Mouse (Mus musculus) layer of hippocampus, adult 2 months (tissue): Measurements from ENCODE around the gene Ap4e1. TPM values are rescaled to one million over a fixed set of nuclear protein-coding genes. Genes with fewer than 3 reads are reported as not detected.

Source experiments
- DNase-seq, 2 experiments: peaks; one replicate each; pipeline ENCODE4 v3.0.0; 2022; ENCODE audit warnings: low spot score in 2 of 2
- H3K27ac ChIP-seq: fragments of 200-600 bp; 2 replicates; pipeline ENCODE4 v1.8.1; 2022
- H3K4me3 ChIP-seq: fragments of 200-600 bp; 2 replicates; pipeline ENCODE4 v1.8.1; 2022; ENCODE audit warnings: mild to moderate bottlenecking
- CTCF ChIP-seq: fragments of 200-600 bp; conservative IDR thresholded peaks from 2 replicates; pipeline ENCODE4 v1.8.1; 2022; ENCODE audit warnings: antibody characterized with exemption, mild to moderate bottlenecking, moderate library complexity
- long read RNA-seq, 2 experiments: library from polyadenylated mRNA; stranded (forward); transcript quantifications; one replicate each; pipeline ENCODE4 v2.0.0; 2021; ENCODE audit warnings: borderline mapping rate in 2 of 2
- total RNA-seq, 2 experiments: library from RNA; stranded (reverse); gene quantifications; 2 replicates each; pipeline ENCODE4 v1.2.3; 2021

The Ap4e1 gene
- 10 to 100 TPM; 12.3 to 13.1 TPM for total RNA-seq
- long read RNA-seq, experiment 1, partial matches to known transcripts = 3 of 3 reads
- long read RNA-seq, experiment 1, other reads (novel, unspliced or antisense) = 0 of 3 reads
- long read RNA-seq, experiment 2, full-length matches to known transcripts = 1 of 4 reads
- long read RNA-seq, experiment 2, partial matches to known transcripts = 0 of 4 reads
- long read RNA-seq, experiment 2, other reads (novel, unspliced or antisense) = 3 of 4 reads

DNA sequence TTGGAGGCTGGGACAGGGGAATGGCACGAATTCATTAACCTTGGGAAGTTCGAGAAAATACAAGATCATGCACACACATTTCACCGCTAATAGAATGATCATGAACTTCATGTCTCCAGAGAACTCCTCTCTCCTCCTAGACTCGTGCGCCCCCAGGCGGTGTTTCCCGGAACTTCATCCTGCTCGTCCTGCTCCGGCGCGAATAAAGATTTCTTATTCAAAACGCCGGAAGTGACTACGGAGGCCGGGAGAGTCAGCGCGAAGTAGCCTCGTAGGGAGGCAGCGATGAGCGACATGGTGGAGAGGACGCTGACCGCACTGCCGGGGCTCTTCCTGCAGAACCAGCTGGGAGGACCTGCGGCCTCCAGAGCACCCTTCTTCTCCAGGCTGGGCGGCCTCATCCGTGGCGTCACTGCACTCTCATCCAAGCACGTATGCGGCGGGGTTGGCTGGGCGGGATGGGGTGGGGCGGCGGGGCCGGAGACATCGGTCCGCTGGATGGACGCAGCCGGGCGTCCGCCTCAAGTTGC, at the start of gene Ap4e1:
TSS of gene Ap4e1 (plus strand) at position 249 of the 530 bp plus-strand sequence.
- Histone ChIP-seq H3K4me3 (peak within 1 kb of the TSS; percentile 74), H3K27ac (peak within 1 kb of the TSS; percentile 95)
- TF ChIP-seq CTCF = peak; percentile 99
- peak; percentile 92 to 99 for DNase-seq

DNA sequence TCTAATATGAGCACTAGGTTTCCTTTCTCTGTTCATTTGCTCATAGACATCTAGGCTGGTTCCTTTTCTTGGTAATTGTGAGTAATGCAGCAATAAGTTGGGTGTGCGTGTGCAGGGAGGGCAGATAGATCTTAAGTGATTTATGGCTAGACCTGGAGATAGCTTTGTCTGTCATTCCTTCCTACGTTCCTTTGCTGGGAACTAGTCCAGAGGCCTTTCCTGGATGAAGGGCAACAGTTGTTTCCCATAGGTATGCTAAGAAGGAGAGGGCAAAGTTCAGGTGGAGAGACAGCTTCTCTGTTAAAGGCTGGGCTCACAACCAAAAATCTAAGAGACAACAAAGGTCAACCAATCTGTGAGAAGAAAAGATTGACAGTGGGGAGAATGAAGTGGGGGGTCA, 46.8 kb upstream of the Ap4e1 start:
- DNase-seq = no peak
- TF ChIP-seq CTCF = no peak
- no peak overlapping the region for H3K4me3 ChIP-seq
- H3K27ac ChIP-seq = no peak overlapping the region

DNA sequence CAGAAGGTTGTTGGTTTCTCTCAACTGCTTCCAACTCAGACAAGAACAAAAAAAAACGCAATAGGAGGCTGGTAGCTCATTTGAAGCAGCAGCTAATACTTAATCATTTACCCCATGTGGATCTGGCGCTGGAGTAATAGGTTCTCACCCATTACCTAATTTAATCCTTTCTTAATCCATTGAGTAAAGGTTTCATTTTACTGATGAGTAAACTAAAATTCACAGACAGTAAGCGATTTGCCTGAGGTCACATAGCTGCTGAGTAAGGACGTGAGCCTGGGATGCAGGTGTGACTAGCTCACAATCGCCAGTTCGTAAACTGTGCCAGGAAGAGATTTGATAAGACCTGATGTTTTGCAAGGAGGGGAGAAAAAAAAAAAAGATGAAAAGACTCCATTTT, 31.1 kb upstream of the Ap4e1 start:
- Histone ChIP-seq H3K27ac (no peak overlapping the region), H3K4me3 (no peak overlapping the region)
- DNase-seq = no peak
- TF ChIP-seq CTCF = no peak

DNA sequence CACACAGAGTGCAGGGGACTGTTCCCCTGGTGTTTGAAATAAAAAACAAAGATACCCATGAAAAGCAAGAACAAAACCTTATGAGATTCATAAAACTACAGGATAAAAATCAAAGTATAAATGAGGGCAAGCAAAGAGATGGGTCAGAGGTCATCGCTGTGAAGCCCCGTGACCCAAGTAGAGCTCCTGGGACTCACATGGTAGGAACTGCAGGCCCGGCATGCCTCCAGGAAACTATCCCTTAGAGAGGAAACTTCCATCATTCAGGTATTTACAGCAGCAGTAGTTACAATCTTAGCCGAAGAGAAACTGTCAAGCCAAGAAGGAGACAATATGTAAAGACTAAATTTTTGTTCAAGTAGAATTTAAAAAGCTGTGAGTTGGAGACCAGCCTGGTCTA, 25.3 kb upstream of the Ap4e1 start:
- Histone ChIP-seq H3K27ac (no peak overlapping the region), H3K4me3 (no peak overlapping the region)
- DNase-seq = no peak
- TF ChIP-seq CTCF = no peak

DNA sequence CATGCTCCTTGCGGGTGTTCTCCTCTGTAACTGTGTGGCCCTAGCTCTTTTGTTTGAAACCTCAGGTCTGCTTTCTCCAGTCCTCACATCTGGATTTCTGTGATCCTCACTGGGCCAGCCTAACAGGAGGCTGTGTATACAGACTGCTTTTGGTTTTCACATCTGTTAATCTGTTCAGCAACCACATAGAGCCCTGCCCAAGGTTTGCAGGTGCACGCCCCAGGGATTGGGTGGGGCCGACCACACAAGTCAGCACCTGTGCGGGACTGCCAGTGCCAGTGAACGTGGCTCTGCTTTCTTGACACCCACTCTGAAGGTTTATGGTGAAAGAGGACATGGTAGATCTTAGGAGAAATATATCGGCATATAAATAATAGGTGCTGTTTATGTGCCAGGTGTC, 18.6 kb upstream of the Ap4e1 start:
- Histone ChIP-seq H3K4me3 (no peak overlapping the region), H3K27ac (no peak overlapping the region)
- TF ChIP-seq CTCF = no peak
- DNase-seq = no peak

DNA sequence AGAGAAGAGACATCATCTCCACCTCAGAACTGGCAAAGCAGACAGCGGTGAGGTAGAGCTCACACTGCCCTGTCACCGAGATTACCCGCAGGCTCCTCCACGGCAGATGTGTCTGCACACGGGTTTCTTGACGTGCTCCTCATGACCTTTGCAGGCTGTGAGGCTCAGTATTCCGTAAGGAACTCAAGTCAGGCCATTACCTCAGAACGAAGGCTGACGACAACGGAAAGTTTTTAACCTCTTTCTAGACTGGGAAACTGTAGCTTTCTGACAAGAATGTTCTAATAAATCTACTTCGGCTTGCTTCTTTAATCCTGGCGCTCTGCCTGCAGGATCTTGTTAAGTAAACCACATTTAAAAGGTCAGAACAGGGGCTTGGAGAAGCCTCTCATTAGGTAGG, 15.8 kb upstream of the Ap4e1 start:
- Histone ChIP-seq H3K27ac (no peak overlapping the region), H3K4me3 (no peak overlapping the region)
- no peak for DNase-seq
- TF ChIP-seq CTCF = no peak

DNA sequence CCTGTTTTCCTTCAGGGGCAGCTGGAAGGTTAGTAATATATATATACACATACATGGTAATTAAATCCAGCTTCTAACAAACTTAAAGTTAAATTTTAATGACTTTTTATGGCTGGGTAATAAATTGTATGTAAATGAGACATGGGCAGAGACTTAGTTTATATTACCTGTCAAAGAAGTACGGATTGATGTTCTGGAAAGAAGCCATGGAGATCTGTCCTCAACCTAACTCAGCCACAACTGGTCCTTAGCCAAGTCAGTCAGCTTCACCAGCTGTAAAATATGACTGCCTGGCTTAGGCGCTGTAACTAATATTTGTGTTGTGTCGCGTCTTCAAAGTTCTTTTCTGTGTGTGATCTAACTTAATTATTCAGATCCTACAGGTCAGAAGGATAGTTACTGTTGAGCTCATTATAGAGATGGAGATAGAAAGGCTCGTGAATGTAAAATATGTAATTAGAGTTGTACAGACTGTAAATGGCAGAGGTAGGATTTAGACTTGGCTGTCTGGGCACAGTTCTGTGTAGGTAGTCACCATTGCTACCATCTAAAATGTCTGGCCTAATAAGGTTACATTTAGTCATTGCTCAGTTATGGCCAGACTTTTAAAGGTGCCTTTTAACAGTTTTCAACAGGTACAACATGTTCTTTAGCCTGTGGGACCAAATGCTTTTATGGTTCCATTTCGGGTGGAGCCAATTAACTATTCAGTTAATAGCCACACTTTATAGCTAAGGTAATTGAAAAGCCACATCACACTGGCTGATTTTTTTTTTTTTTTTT, 13.9 kb upstream of the Ap4e1 start:
- no peak for DNase-seq
- no peak for TF ChIP-seq CTCF
- Histone ChIP-seq H3K4me3 (no peak overlapping the region), H3K27ac (no peak overlapping the region)

DNA sequence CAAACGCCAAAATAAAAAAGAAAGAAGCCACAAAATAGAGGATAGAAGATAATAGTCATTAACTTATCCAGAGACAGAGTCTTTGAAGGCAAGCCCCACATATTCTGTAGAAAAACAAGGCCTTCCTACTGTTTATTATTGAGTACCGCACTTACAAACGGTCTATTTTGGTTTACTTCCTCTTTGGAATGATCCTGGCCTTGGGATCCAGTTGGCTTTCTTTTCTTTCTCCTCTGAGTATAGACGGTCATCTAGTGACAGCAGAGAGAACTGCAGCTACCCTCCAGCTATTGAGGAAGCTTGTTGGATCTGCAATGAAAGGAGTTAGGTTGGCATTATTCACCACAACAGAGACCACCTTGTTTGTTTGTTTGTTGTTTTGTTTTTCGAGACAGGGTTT, 11.8 kb upstream of the Ap4e1 start:
- TF ChIP-seq CTCF = peak; percentile 96
- Histone ChIP-seq H3K4me3 (peak overlapping the region; percentile 35; the same call in 1 of the 2 replicates), H3K27ac (peak overlapping the region; percentile 69)
- DNase-seq = peak; percentile 47 to 61

DNA sequence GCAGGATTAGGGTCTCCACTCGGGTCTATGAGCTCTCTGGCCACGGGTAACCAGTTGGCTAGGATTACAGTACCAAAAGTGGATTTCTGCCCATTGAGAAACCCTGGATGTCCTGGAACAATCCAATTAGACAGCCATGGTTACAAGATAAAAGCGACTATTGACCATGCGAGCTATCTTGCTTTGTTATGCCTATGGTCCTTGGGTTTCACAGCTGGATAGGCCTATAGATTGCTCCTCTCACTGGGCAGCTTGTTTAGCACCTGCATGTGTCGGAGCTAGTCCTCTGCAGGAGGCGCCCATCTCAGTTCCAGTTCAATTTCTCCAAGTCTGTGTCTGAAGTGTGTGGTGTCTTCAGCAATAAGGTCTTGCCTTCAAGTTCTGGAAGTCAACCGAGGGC, 10.3 kb upstream of the Ap4e1 start:
- Histone ChIP-seq H3K4me3 (no peak overlapping the region), H3K27ac (no peak overlapping the region)
- no peak for TF ChIP-seq CTCF
- DNase-seq = no peak

DNA sequence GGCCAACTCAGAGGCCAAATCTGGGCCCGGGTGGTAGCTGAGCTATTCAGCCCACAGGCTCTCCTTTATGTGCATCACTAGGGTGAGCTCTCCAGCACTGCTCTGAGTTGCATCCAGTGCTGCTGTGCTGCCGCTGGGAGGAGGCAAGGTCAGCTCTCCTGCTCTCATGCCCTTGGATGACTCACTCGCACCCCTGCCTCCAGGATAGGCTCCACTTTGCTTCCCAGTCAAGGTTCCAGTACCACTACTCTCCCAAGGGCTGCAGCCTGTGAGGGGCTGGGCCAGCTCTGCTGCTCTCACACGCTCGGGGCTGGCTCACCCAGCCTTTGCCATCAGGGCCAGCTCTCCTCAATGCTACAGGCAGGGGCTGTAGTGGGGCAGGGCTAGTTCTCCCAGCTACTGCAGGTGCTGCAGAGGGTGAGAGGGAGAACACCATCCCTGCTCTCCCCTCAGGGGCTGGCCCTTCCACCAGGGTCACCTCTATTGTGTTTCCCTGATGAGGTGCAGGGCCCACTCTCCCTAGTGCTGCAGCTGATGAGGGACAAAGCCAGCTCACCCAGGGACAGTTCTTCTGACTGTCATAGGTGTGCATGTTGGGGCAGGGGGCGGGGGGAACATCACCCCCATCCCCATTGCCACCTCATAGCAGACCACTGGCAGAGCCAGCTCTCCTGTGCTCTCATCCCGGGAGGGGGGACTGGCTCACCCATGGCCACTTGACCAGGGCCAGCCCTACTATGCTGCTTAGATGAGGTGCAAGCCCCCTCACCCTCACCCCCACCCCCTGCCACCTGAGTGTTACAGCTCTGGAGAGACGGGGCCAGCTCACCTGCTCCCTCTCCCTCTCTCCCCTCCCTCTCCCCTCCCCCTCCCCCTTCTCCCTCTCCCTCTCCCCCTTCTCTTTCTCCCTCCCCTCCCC, 7.9 kb upstream of the Ap4e1 start:
- no peak for DNase-seq
- Histone ChIP-seq H3K27ac (no peak overlapping the region), H3K4me3 (no peak overlapping the region)
- TF ChIP-seq CTCF = no peak

DNA sequence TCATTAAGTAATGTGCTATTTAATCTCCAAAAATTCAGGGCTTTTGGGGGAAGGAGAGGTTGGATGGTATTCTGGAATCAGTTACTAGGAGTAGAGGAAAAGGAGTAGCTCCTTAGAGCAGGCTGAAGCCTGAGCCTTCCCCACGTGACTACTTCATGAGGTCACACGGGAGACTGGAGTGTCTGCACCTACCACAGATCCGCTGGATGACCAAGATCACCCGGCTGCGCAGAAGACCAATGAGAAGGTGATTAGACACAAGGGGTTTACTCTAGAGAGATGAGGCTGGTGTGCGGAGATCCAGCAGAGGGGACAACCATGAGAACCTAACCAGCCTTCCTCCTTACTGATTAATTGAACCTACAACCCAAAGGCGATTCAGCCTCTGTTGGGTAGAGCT, 4.5 kb upstream of the Ap4e1 start:
- TF ChIP-seq CTCF = no peak
- Histone ChIP-seq H3K27ac (no peak overlapping the region), H3K4me3 (no peak overlapping the region)
- DNase-seq = no peak

DNA sequence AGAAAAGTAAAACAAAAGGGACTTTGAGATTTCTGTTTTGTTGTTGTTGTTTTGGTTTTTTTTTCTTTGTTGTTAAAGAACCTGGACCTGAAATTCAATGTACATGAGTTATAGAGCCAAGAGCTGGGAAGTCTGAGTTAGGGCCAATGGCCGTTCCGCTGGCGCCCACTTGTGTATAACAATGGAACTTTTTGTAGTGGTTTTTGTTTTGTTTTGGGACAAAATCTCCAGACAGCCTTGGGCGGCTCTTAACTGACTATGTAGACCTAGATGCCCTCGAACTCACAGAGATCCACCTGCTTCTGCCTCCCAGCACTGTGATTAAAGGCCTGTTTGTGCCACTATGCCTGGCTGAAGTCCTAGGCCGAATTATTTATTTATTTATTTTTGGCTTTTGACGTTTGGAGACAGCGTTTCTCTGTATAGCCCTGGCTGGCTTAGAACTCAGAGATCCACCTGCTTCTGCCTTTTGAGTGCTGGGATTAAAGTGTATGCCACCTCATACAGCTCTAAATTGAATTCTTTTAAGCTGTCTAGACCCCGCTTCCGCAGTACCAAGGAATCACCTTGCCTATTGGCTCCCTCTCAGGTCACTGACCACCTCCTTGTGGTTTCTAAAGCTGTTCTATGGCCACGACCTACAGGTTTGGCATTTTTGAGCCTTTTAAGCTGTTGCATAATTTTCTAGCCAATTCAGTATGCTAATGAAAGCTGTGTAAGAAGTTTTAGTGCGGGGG, 1.7 kb upstream of the Ap4e1 start:
- Histone ChIP-seq H3K27ac (no peak overlapping the region), H3K4me3 (peak overlapping the region; percentile 4; the same call in 1 of the 2 replicates)
- TF ChIP-seq CTCF = peak; percentile 87
- peak in 1 of 2 experiments; percentile 31 for DNase-seq
